ENCODE assay signal across 7 mouse cellular contexts in genomic region chr7:135684098-135684497, GRCm38 (mm10). TPM values are rescaled to one million over a fixed set of nuclear protein-coding genes. Genes with fewer than 3 reads are reported as not detected.
DNase-seq lines count a peak whose midpoint lies in the region; ATAC-seq and TF ChIP-seq lines count a peak whose summit lies in the region.
"Not testable (repeated sequence)": the region's sequence is repeated elsewhere in the genome, so short reads cannot be mapped to it uniquely, and the experiment has no call there.

No protein-coding gene starts in this region.

- not testable (repeated sequence) for H3K4me3 ChIP-seq in G1E (ENCODE audit: low read depth, low read length); embryonic facial prominence, embryonic 13.5 days; intestine, embryonic 16.5 days (ENCODE audit: low read length); liver, embryonic 12.5 days; lung, embryonic 14.5 days (ENCODE audit: low read depth, low read length)

- intact Hi-C loops in gastrocnemius, postnatal 14 days (cut with DNase I; ENCODE audit: low total_unique reads) = loop anchor here (5.0 kb wide), 1 partner anchor 53 kb away; no protein-coding TSS in a partner anchor

- peaks cover 93% of the 10 kb centered on the region for H3K36me3 ChIP-seq in G1E (replicated peaks)
- H3K36me3 ChIP-seq in embryonic facial prominence, embryonic 13.5 days = peaks cover 41% of the 10 kb centered on the region
- peaks cover 22% of the 10 kb centered on the region for H3K36me3 ChIP-seq in intestine, embryonic 16.5 days (ENCODE audit: control insufficient read depth, insufficient read depth, low read length)
- H3K36me3 ChIP-seq in liver, embryonic 12.5 days = peaks cover 68% of the 10 kb centered on the region
- peaks cover 45% of the 10 kb centered on the region for H3K36me3 ChIP-seq in lung, embryonic 14.5 days (ENCODE audit: insufficient read depth)

- not testable (repeated sequence) for TF ChIP-seq CTCF in G1E (IDR thresholded peaks at IDR 0.05; ENCODE audit: low read depth, low read length); lung, embryonic 14.5 days (IDR thresholded peaks at IDR 0.05; ENCODE audit: low read depth)

- H3K9ac ChIP-seq in embryonic facial prominence, embryonic 13.5 days; intestine, embryonic 16.5 days (ENCODE audit: low read depth, low read length); liver, embryonic 12.5 days; lung, embryonic 14.5 days: not testable (repeated sequence)

- peaks cover 11% of the 10 kb centered on the region for H3K4me1 ChIP-seq in G1E (ENCODE audit: insufficient read depth, low read depth, low read length)
- H3K4me1 ChIP-seq in embryonic facial prominence, embryonic 13.5 days; intestine, embryonic 16.5 days (ENCODE audit: control insufficient read depth, insufficient read depth, low read length); liver, embryonic 12.5 days; lung, embryonic 14.5 days (ENCODE audit: insufficient read depth): not testable (repeated sequence)

- H3K27me3 ChIP-seq in G1E (ENCODE audit: insufficient read depth, low read length); embryonic facial prominence, embryonic 13.5 days; intestine, embryonic 16.5 days (replicated peaks; ENCODE audit: control insufficient read depth, insufficient read depth, low read length); liver, embryonic 12.5 days (replicated peaks); lung, embryonic 14.5 days (ENCODE audit: insufficient read depth, low read length): not testable (repeated sequence)

- not testable (repeated sequence) for H3K9me3 ChIP-seq in G1E (replicated peaks); embryonic facial prominence, embryonic 13.5 days; intestine, embryonic 16.5 days (ENCODE audit: control insufficient read depth, low read length); liver, embryonic 12.5 days (replicated peaks); lung, embryonic 14.5 days (ENCODE audit: low read depth, low read length)

- H3K27ac ChIP-seq in embryonic facial prominence, embryonic 13.5 days = 0 out of 2 replicates have a peak overlapping the region, but pooled peaks have one; percentile 7
- H3K27ac ChIP-seq in intestine, embryonic 16.5 days (ENCODE audit: low read length); lung, embryonic 14.5 days (ENCODE audit: low read depth): not testable (repeated sequence)
- H3K27ac ChIP-seq in liver, embryonic 12.5 days = peak overlapping the region; percentile 54; the same call in 1 of the 2 replicates

- peak; percentile 11; the same call in 1 of the 2 replicates for ATAC-seq in G1E (ENCODE audit: extremely low read depth, insufficient number of reproducible peaks, low FRiP score, poor library complexity, severe bottlenecking)
- ATAC-seq in embryonic facial prominence, embryonic 13.5 days (ENCODE audit: insufficient number of reproducible peaks, insufficient read depth, low FRiP score, low TSS enrichment, low read depth) = not testable (repeated sequence)
- ATAC-seq in intestine, embryonic 16.5 days = peak; percentile 41; the same call in 1 of the 2 replicates
- ATAC-seq in liver, embryonic 12.5 days = peak; percentile 21
- ATAC-seq in lung, embryonic 14.5 days (ENCODE audit: insufficient read depth) = 0 out of 2 replicates have a peak, but pooled peaks have one; percentile 21

- WGBS in embryonic facial prominence, embryonic 13.5 days = 76% methylated on average over 4 of the region's 4 CpGs
- 60% methylated on average over 4 of the region's 4 CpGs for WGBS in intestine, embryonic 16.5 days
- 65% methylated on average over 4 of the region's 4 CpGs for WGBS in liver, embryonic 12.5 days (ENCODE audit: insufficient replicate concordance)
- 56% methylated on average over 4 of the region's 4 CpGs for WGBS in lung, embryonic 14.5 days

- not testable (repeated sequence) for H3K4me2 ChIP-seq in embryonic facial prominence, embryonic 13.5 days; intestine, embryonic 16.5 days (ENCODE audit: low read depth, low read length); liver, embryonic 12.5 days; lung, embryonic 14.5 days

- not testable (repeated sequence) for DNase-seq in G1E (ENCODE audit: low spot score)
- peak; percentile 53 for DNase-seq in gastrocnemius, postnatal 14 days
- peak; percentile 30 for DNase-seq in lung, embryonic 14.5 days
- peak; percentile 43 for DNase-seq in thymus, postnatal 4 days

RNA-seq across cellular contexts. Expression of gene Mki67, which starts 32.1 kb away (rescaled TPM):
- total RNA-seq in G1E (2014; fragmentation: Nextera tagmentation) = 719 and 924 TPM in 2 replicates
- total RNA-seq in G1E (2017) = 209 and 272 TPM in 2 replicates
- 18.9 and 22.4 TPM in 2 replicates for polyA plus RNA-seq in G1E (2012)
- polyA plus RNA-seq in embryonic facial prominence, embryonic 13.5 days (2015; fragmentation: Nextera tagmentation; extraction: Ambion mirVana) = 47.3 and 48.4 TPM in 2 replicates
- total RNA-seq in gastrocnemius, postnatal 14 days (2021) = 10 to 100 TPM; 11.1 to 12.8 TPM
- polyA plus RNA-seq in intestine, embryonic 16.5 days (2015; fragmentation: Nextera tagmentation; extraction: Ambion mirVana) = 20.2 and 23.2 TPM in 2 replicates
- 108 and 118 TPM in 2 replicates for polyA plus RNA-seq in liver, embryonic 12.5 days (2016; fragmentation: Nextera tagmentation; extraction: Ambion mirVana)
- 80.7 and 81.1 TPM in 2 replicates for polyA plus RNA-seq in lung, embryonic 14.5 days (2014; fragmentation: Nextera tagmentation; extraction: Ambion mirVana)
